Mouse (Mus musculus) MEL (cell line): ENCODE measurements around the gene Nme9. TPM values are rescaled to one million over a fixed set of nuclear protein-coding genes. Genes with fewer than 3 reads are reported as not detected.

ENCODE experiments used
- DNase-seq: peaks from one replicate; pipeline ENCODE4 v3.0.0; 2011; ENCODE audit warnings: low read depth, low spot score
- H3K27ac ChIP-seq: 2 replicates; pipeline ENCODE4 v1.5.1; 2012; ENCODE audit warnings: low read depth, mild to moderate bottlenecking, control low read depth, low read length, moderate library complexity; ENCODE audit not compliant: control insufficient read depth
- H3K27me3 ChIP-seq, 2 experiments: fragments of 150-350 bp in 1 of 2; sonication (generic) in 1 of 2; 2 replicates each; pipeline ENCODE4 v1.6.1; 2012; ENCODE audit warnings: low read length in 2 of 2, mild to moderate bottlenecking in 2 of 2, improper control_type of control experiment in 1 of 2, moderate library complexity in 1 of 2; ENCODE audit not compliant: insufficient read depth in 2 of 2, control insufficient read depth in 1 of 2
- H3K36me3 ChIP-seq, 2 experiments: 2 replicates each; pipeline ENCODE4 v1.6.1; 2012 to 2014; ENCODE audit warnings: low read length in 2 of 2, improper control_type of control experiment in 1 of 2, inconsistent platforms in 1 of 2, mild to moderate bottlenecking in 1 of 2; ENCODE audit not compliant: insufficient read depth in 2 of 2, control insufficient read depth in 1 of 2
- H3K4me1 ChIP-seq, 2 experiments: fragments of 150-350 bp in 1 of 2; sonication (generic) in 1 of 2; 2 replicates each; pipeline ENCODE4 v1.6.1; 2012; ENCODE audit warnings: low read length in 2 of 2, improper control_type of control experiment in 1 of 2, mild to moderate bottlenecking in 1 of 2; ENCODE audit not compliant: insufficient read depth in 2 of 2, control insufficient read depth in 1 of 2
- H3K4me3 ChIP-seq, 2 experiments: fragments of 150-350 bp in 1 of 2; sonication (generic) in 1 of 2; 2 replicates each; pipeline ENCODE4 v1.5.1; 2012; ENCODE audit warnings: low read depth in 2 of 2, low read length in 2 of 2, mild to moderate bottlenecking in 2 of 2, moderate library complexity in 2 of 2, control low read depth in 1 of 2, improper control_type of control experiment in 1 of 2; ENCODE audit not compliant: control insufficient read depth in 1 of 2, insufficient read depth in 1 of 2
- H3K79me2 ChIP-seq: 2 replicates; pipeline ENCODE4 v1.6.1; 2012; ENCODE audit warnings: mild to moderate bottlenecking, low read length, moderate library complexity; ENCODE audit not compliant: control insufficient read depth, poor library complexity, insufficient read depth
- H3K9ac ChIP-seq: 2 replicates; pipeline ENCODE4 v1.6.1; 2012; ENCODE audit warnings: low read depth, mild to moderate bottlenecking, control low read depth, low read length, moderate library complexity; ENCODE audit not compliant: control insufficient read depth, poor library complexity, severe bottlenecking
- H3K9me3 ChIP-seq: fragments of 150-350 bp; sonication (generic); replicated peaks from 2 replicates; pipeline ENCODE4 v1.6.1; 2012; ENCODE audit warnings: mild to moderate bottlenecking, low read length, improper control_type of control experiment, moderate library complexity; ENCODE audit not compliant: insufficient read depth
- BHLHE40 ChIP-seq: IDR thresholded peaks from 2 replicates; pipeline ENCODE4 v1.6.1; 2012; ENCODE audit warnings: low read depth, mild to moderate bottlenecking, inconsistent platforms, low read length, improper control_type of control experiment, borderline replicate concordance
- CHD1 ChIP-seq: IDR thresholded peaks from 2 replicates; pipeline ENCODE4 v1.6.1; 2012; ENCODE audit warnings: low read depth, mild to moderate bottlenecking, inconsistent platforms, low read length, improper control_type of control experiment
- CHD2 ChIP-seq: IDR thresholded peaks from 2 replicates; pipeline ENCODE4 v1.6.1; 2011; ENCODE audit warnings: low read length, improper control_type of control experiment
- CTCF ChIP-seq, 3 experiments: IDR thresholded peaks in 2 of 3; conservative IDR thresholded peaks in 1 of 3; 2 replicates each; pipeline ENCODE4 v1.5.1; 2011 to 2012; ENCODE audit warnings: low read length in 3 of 3, low read depth in 2 of 3, mild to moderate bottlenecking in 2 of 3, improper control_type of control experiment in 1 of 3, inconsistent platforms in 1 of 3, mixed read lengths in 1 of 3, moderate library complexity in 1 of 3; ENCODE audit not compliant: control insufficient read depth in 1 of 3, insufficient read depth in 1 of 3, poor library complexity in 1 of 3, severe bottlenecking in 1 of 3
- EP300 ChIP-seq, 2 experiments: IDR thresholded peaks; 2 replicates each; pipeline ENCODE4 v1.6.1; 2011; ENCODE audit warnings: improper control_type of control experiment in 2 of 2, low read length in 2 of 2, low read depth in 1 of 2, mild to moderate bottlenecking in 1 of 2
- ETS1 ChIP-seq: IDR thresholded peaks from 2 replicates; pipeline ENCODE4 v1.6.1; 2012; ENCODE audit warnings: low read depth, mild to moderate bottlenecking, inconsistent platforms, low read length, improper control_type of control experiment, moderate library complexity
- GATA1 ChIP-seq: IDR thresholded peaks from 2 replicates; pipeline ENCODE4 v1.6.1; 2011; ENCODE audit warnings: low read depth, low read length, improper control_type of control experiment
- HCFC1 ChIP-seq: IDR thresholded peaks from 2 replicates; pipeline ENCODE4 v1.6.1; 2012; ENCODE audit warnings: low read depth, mild to moderate bottlenecking, inconsistent platforms, low read length, improper control_type of control experiment, moderate library complexity
- JUND ChIP-seq: IDR thresholded peaks from 2 replicates; pipeline ENCODE4 v1.6.1; 2011; ENCODE audit warnings: low read depth, mild to moderate bottlenecking, improper control_type of control experiment, low read length
- KAT2A ChIP-seq: conservative IDR thresholded peaks from 2 replicates; pipeline ENCODE4 v1.6.1; 2012; ENCODE audit warnings: low read depth, low read length, improper control_type of control experiment, inconsistent platforms
- MAFK ChIP-seq: IDR thresholded peaks from 2 replicates; pipeline ENCODE4 v1.6.1; 2011; ENCODE audit warnings: low read depth, mild to moderate bottlenecking, low read length, improper control_type of control experiment, borderline replicate concordance
- MEF2A ChIP-seq: IDR thresholded peaks from 2 replicates; pipeline ENCODE4 v1.6.1; 2014; ENCODE audit warnings: low read depth, mild to moderate bottlenecking, inconsistent platforms, low read length, improper control_type of control experiment; ENCODE audit not compliant: poor library complexity, insufficient replicate concordance, severe bottlenecking; ENCODE audit errors: extremely low read depth
- MXI1 ChIP-seq: IDR thresholded peaks from 2 replicates; pipeline ENCODE4 v1.6.1; 2011; ENCODE audit warnings: mild to moderate bottlenecking, low read depth, low read length, improper control_type of control experiment
- MYB ChIP-seq: IDR thresholded peaks from 2 replicates; pipeline ENCODE4 v1.6.1; 2011; ENCODE audit warnings: mild to moderate bottlenecking, low read depth, low read length, improper control_type of control experiment
- NELFE ChIP-seq: IDR thresholded peaks from 2 replicates; pipeline ENCODE4 v1.6.1; 2011; ENCODE audit warnings: low read depth, low read length, improper control_type of control experiment
- NRF1 ChIP-seq: IDR thresholded peaks from 2 replicates; pipeline ENCODE4 v1.6.1; 2014; ENCODE audit warnings: low read depth, mild to moderate bottlenecking, inconsistent platforms, low read length, improper control_type of control experiment, moderate library complexity; ENCODE audit not compliant: poor library complexity, insufficient read depth, severe bottlenecking
- POLR2A ChIP-seq, 2 experiments: IDR thresholded peaks; 2 replicates each; pipeline ENCODE4 v1.6.1; 2011 to 2012; ENCODE audit warnings: low read length in 2 of 2, mild to moderate bottlenecking in 2 of 2, control low read depth in 1 of 2, improper control_type of control experiment in 1 of 2, low read depth in 1 of 2, moderate library complexity in 1 of 2; ENCODE audit not compliant: control insufficient read depth in 1 of 2, insufficient read depth in 1 of 2, poor library complexity in 1 of 2
- POLR2AphosphoS5 ChIP-seq: IDR thresholded peaks from 2 replicates; pipeline ENCODE4 v1.6.1; 2012; ENCODE audit warnings: low read depth, borderline replicate concordance, mild to moderate bottlenecking, inconsistent platforms, low read length, moderate library complexity, mixed read lengths
- RAD21 ChIP-seq: IDR thresholded peaks from 2 replicates; pipeline ENCODE4 v1.6.1; 2011; ENCODE audit warnings: mild to moderate bottlenecking, low read depth, low read length, improper control_type of control experiment
- RCOR1 ChIP-seq: IDR thresholded peaks from 2 replicates; pipeline ENCODE4 v1.6.1; 2012; ENCODE audit warnings: low read depth, mild to moderate bottlenecking, inconsistent platforms, low read length, improper control_type of control experiment
- SIN3A ChIP-seq: IDR thresholded peaks from 2 replicates; pipeline ENCODE4 v1.6.1; 2012; ENCODE audit warnings: low read length, improper control_type of control experiment, inconsistent platforms
- SMC3 ChIP-seq: IDR thresholded peaks from 2 replicates; pipeline ENCODE4 v1.6.1; 2011; ENCODE audit warnings: low read depth, low read length, improper control_type of control experiment
- TCF12 ChIP-seq: IDR thresholded peaks from 2 replicates; pipeline ENCODE4 v1.6.1; 2014; ENCODE audit warnings: low read depth, mild to moderate bottlenecking, inconsistent platforms, low read length, improper control_type of control experiment, moderate library complexity
- ZC3H11A ChIP-seq: IDR thresholded peaks from 2 replicates; pipeline ENCODE4 v1.6.1; 2012; ENCODE audit warnings: low read depth, mild to moderate bottlenecking, inconsistent platforms, low read length, improper control_type of control experiment
- ZKSCAN1 ChIP-seq: IDR thresholded peaks from 2 replicates; pipeline ENCODE4 v1.6.1; 2012; ENCODE audit warnings: low read depth, mild to moderate bottlenecking, inconsistent platforms, low read length, improper control_type of control experiment, moderate library complexity
- ZMIZ1 ChIP-seq: IDR thresholded peaks from 2 replicates; pipeline ENCODE4 v1.6.1; 2012; ENCODE audit warnings: low read depth, mild to moderate bottlenecking, inconsistent platforms, low read length, improper control_type of control experiment, moderate library complexity
- ZNF384 ChIP-seq: IDR thresholded peaks from 2 replicates; pipeline ENCODE4 v1.6.1; 2012; ENCODE audit warnings: low read depth, mild to moderate bottlenecking, inconsistent platforms, low read length, improper control_type of control experiment
- polyA plus RNA-seq, 2 experiments: library from polyadenylated mRNA; stranded (reverse) in 1 of 2; unstranded in 1 of 2; fragments of >175 nt in 1 of 2; fragments of >200 nt in 1 of 2; gene quantifications; 2 replicates each; pipeline versions ENCODE4 v1.2.1 to v1.2.4; 2012; ENCODE audit warnings: low replicate concordance in 2 of 2, low read depth in 1 of 2; ENCODE audit not compliant: insufficient read length in 2 of 2, insufficient read depth in 1 of 2, missing spikeins in 1 of 2
- total RNA-seq: library from RNA; depleted of rRNA; stranded (reverse); fragments of 300-350 nt; gene quantifications from 2 replicates; pipeline ENCODE4 v1.2.3, GENCODE M21; 2012

The Nme9 gene
- total and polyA plus RNA-seq, 3 experiments, result 0.40 to 0.92 TPM; not detected in 1

DNA sequence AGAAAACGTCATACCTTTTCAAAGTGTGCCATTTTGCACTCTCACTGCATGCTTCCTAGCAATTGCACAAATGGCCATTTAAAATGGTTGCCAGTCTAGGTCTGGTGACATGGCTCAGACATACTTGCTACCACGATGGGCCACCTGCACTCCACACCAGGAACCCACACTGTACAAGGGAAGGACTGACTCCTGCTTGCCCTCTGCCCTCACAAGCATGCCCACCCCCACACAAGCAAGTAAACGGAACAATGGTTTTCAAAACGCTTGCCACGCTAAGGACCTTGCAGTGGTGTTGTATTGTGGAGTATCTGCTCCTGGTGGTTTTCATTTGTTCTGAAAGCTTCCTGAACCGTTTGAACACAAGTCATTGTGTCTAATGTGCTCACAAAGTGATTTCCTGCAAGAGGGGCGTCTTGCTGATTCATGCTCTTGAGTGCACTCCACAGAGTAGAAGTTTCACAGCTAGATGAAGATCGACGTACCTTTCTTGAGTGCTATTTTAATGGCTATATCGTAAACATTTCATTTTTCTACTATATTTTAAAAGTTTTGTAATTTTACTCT, 41.4 kb downstream of the Nme9 start:
- H3K4me3 ChIP-seq, result no peak overlapping the region
- no peaks in the 10 kb centered on the region for H3K27me3 ChIP-seq
- no peak for TF ChIP-seq MAFK
- TF ChIP-seq ZKSCAN1, result no peak
- TF ChIP-seq ZNF384, result no peak
- no peak for TF ChIP-seq BHLHE40
- no peak for TF ChIP-seq RCOR1
- no peak for TF ChIP-seq CHD1
- no peak for TF ChIP-seq EP300 (IDR thresholded peaks at IDR 0.05; ENCODE audit: low read depth in 1 of 2, low read length in 2 of 2)
- TF ChIP-seq POLR2A (IDR thresholded peaks at IDR 0.05; ENCODE audit: control insufficient read depth in 1 of 2, insufficient read depth in 1 of 2, low read depth in 1 of 2, low read length in 2 of 2, poor library complexity in 1 of 2), result no peak
- no peak for TF ChIP-seq MXI1
- no peak for TF ChIP-seq ZMIZ1
- TF ChIP-seq JUND, result no peak
- no peak for TF ChIP-seq GATA1
- TF ChIP-seq NELFE, result no peak
- no peak for TF ChIP-seq SMC3
- TF ChIP-seq ZC3H11A, result no peak
- no peak for TF ChIP-seq ETS1
- no peak for TF ChIP-seq TCF12
- TF ChIP-seq CHD2, result no peak
- TF ChIP-seq RAD21, result no peak
- no peak for TF ChIP-seq MYB
- no peak for DNase-seq
- no peaks in the 10 kb centered on the region for H3K79me2 ChIP-seq
- no peaks in the 10 kb centered on the region for H3K9me3 ChIP-seq
- no peak overlapping the region for H3K27ac ChIP-seq
- H3K4me1 ChIP-seq, result no peaks in the 10 kb centered on the region
- H3K36me3 ChIP-seq, result peaks cover 0 to 12% of the 10 kb centered on the region in 2 experiments; a peak in 2 of 4 replicates
- H3K9ac ChIP-seq, result no peak overlapping the region

DNA sequence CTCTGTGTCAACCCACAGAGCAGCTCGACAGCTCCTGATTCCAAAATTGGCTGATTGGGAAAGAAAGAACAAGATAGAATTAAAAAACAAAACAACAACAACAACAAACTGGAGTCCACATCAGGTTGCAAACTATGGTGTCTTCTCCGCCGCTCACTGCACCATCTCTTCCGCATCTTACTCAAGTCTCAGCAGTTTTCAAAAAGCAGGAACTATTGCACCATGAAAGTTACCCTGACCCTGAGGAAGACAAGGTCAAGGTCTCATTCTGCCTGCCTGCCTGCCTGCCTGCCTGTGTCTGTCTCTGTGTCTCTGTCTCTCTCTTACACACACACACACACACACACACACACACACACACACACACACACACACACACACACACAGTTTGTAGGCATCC, 48.1 kb downstream of the Nme9 start:
- no peak overlapping the region for H3K4me3 ChIP-seq
- H3K9ac ChIP-seq, result no peak overlapping the region
- TF ChIP-seq CTCF (IDR thresholded peaks at IDR 0.05 in 2 of 3, conservative IDR thresholded peaks at IDR 0.05 in 1 of 3; ENCODE audit: control insufficient read depth in 1 of 3, insufficient read depth in 1 of 3, low read depth in 2 of 3, low read length in 3 of 3, poor library complexity in 1 of 3, severe bottlenecking in 1 of 3), result no peak
- TF ChIP-seq KAT2A, result no peak
- TF ChIP-seq GATA1, result no peak
- TF ChIP-seq NRF1, result no peak
- no peak for TF ChIP-seq SIN3A
- no peak for TF ChIP-seq MXI1
- no peak for TF ChIP-seq MEF2A
- no peak for TF ChIP-seq SMC3
- no peak for TF ChIP-seq RCOR1
- TF ChIP-seq POLR2AphosphoS5, result no peak
- no peak for TF ChIP-seq HCFC1
- H3K4me1 ChIP-seq, result no peaks in the 10 kb centered on the region
- no peaks in the 10 kb centered on the region for H3K27me3 ChIP-seq
- no peak overlapping the region for H3K27ac ChIP-seq
- peaks cover 0 to 7% of the 10 kb centered on the region in 2 experiments; a peak in 2 of 4 replicates for H3K36me3 ChIP-seq
- no peak for DNase-seq
- no peaks in the 10 kb centered on the region for H3K79me2 ChIP-seq
- H3K9me3 ChIP-seq, result no peaks in the 10 kb centered on the region
